Mouse (Mus musculus): ENCODE data around the gene Efna4.

DNA sequence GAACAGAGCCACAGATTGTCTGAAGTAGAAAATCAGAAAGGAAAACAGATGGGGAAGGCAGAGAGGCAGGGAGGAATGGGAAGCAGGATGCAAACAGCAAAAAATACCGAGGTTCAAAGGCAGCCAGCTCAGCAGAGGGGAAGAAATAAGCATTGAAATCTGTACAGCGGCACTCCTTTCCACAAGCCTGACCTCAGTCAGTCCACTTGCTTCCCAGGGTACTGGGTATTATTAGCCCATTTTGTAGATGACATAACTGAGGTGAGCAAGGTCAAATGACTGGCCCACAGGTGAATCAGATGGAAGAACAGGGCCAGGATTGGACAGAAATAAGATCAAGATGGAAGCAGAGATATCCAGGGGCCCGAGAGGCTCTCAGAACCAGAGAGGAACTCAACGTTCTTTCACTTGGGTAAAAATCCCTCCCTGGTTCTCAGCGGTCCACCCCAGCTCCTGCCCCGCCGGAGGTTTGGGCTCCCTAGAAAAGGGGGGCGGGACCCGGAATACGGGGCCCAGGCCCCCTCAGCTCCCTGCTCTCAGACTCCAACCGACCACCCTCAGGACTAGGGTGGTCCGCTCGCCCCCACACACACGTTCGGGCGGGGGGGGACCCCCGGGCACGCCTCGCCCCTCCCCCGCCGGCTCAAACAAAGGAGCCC is 637 bp downstream of the Efna4 start:
- no peak for TF ChIP-seq CTCF (IDR thresholded peaks at IDR 0.05; ENCODE audit: low read depth)
- no peak for TF ChIP-seq EP300 (optimal IDR thresholded peaks at IDR 0.05)

All from stomach, postnatal 0 days (tissue).